Mouse (Mus musculus) CD8-positive naive resting alpha-beta T cell, adult 2 months (primary cell): ENCODE measurements around the gene Chl1.

Source experiments
- DNase-seq, 2 experiments: peaks; one replicate each; pipeline ENCODE4 v3.0.0; 2022; ENCODE audit warnings: low read depth in 2 of 2, low spot score in 2 of 2

The Chl1 gene

DNA sequence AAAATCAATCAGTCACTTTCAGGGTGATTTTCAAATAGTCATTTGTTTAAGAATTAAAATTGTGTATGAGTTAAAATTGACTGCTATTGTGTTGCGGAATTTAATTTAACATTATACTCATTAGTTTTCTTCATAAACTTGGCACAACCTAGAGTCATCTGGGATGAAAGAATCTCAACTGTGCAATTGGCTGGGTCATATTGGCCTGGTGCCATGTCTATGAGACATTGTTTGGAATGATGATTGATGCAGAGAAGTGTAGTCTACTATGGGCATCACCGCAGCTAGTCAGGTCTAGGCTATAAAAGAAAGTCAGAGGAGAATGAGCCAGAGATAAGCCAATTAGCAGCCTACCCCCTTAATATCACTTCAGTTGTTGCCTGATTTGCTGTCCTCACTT lies 148.8 kb downstream of the Chl1 start:
- DNase-seq, result no peak

DNA sequence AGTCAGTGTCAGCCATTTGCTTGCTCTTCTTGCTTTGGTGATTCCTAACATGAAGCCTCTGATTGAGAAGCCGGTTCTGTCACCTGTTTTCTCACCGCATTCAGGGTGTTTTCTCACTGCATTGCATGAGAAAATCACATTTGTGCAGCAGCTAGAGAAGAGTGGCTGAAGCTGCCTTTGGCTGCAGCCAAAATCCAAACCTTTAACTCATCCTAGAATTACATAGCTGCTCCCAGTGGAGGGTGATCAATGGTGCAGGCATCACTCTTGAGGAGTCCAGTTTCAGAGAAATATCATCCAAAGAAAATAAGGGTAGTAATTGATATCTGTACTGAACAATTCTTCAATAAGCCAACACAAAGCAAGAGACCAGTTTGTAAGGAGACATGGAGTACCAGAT lies 154.8 kb downstream of the Chl1 start:
- DNase-seq, result no peak

DNA sequence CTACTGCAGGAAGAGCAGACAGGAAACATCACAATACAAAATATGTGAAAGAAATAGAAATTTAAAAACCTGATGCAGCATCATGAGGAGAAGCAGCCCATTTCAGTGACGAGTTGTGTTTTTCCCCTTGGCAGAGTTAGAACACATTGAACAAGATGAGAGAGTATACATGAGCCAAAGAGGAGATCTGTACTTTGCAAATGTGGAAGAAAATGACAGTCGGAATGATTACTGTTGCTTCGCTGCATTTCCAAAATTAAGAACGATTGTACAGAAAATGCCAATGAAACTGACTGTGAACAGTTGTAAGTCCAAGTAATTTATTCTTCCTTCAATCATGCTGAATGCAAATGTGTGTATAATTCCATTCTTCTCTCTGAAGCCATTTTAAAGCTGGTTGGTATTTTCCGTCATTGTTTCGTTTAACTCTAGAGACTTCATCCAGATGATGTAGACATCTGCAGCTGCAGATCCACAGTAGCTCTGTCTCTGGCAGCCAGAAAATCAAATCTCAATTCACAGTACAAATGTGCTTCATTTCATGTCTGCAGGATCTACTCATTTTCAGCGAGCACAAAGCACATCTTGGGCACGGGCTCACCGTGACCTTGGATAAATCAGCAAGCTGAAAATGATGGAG lies 155.4 kb downstream of the Chl1 start:
- no peak for DNase-seq

DNA sequence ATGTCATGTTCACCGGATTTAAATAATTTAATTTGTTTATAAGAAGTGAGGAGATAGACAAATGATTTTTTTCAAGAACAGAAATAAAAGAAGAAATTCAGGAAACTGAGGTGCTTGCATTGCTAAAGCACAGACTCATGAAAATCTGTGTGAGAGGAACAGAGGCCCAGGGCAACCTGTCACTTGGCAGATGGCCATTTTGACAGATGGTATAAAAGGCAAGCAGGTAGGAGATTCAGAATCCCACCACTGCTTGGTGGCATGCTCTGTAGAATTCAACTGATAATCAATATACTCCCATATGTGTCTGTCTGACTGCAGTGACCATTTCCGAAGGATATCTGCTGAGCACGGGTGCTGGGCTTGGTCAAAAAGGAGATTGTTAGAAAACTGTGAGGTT lies 162.7 kb downstream of the Chl1 start:
- DNase-seq, result no peak

DNA sequence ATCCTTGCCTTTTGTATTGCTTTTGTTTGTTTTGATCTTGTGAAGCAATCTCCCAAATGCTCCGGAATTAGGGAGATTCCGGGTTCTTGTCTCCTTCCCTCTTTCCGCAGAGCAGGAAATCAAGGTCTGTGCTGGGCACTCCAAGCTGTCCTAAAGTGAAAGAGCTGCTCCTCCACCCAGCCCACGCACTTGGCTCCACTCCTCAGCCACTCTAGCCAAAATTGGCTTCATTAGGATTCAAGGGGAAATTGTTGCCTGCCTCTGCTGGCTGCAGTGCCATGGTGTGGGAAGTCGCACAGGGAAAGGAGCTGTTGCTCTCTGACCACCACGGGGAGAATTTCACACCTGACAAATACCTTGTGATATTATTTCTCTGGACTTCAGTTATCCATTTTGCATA lies 163.9 kb downstream of the Chl1 start:
- DNase-seq, result no peak

DNA sequence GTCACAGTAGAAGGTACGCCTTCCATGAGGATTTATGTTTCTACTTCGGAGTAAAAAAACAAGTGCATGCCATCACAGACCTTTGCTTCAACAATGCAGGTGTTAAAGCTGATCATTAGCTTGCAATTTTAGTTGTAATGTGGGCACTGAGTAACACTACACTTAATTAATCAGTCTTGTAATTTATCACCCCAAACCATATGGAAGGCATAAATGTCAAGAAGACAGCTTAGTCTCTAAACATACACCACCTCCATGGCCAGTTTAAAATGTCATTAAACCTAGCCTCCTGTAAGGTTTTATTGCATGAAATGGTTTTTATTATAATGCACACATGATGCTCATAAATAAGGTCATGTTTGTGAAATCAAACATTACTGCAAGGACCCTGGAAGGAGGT lies 164.8 kb downstream of the Chl1 start:
- no peak for DNase-seq

DNA sequence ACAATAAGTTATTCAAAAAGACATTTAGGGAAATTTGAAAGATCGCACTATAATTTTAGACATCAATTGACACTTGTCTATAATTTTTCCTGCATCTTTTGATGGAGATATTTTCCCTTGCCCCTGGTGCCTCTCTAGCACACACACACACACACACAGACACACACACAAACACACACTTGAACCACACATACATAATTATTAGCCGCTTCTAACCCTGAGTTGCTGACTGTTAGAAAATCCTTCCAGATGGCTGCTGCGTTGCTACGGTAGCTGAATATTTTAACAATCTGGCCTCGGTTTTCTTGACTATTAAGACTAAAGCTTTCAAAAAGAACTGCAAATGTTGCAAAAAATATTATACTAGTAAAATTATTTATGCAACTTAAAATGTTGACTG lies 166.3 kb downstream of the Chl1 start:
- DNase-seq, result no peak

DNA sequence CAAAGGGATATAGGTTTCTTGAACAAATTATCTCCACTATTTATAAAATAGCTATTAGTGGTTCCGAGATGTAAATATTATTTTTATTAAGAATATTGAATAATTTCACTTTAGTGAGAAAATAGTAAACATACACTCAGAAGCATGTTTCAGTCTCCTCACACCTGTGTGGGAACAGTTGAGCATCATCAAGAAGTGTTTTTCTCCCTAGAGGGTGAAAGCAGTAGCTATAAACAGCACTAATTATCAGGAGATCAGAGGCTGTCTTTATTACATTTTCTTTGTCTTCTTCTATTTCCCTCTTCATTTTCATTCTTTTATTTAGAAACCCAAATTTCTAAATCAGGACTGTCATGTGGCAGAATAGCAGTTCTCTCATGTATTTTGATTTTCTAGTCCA lies 166.7 kb downstream of the Chl1 start:
- no peak for DNase-seq

DNA sequence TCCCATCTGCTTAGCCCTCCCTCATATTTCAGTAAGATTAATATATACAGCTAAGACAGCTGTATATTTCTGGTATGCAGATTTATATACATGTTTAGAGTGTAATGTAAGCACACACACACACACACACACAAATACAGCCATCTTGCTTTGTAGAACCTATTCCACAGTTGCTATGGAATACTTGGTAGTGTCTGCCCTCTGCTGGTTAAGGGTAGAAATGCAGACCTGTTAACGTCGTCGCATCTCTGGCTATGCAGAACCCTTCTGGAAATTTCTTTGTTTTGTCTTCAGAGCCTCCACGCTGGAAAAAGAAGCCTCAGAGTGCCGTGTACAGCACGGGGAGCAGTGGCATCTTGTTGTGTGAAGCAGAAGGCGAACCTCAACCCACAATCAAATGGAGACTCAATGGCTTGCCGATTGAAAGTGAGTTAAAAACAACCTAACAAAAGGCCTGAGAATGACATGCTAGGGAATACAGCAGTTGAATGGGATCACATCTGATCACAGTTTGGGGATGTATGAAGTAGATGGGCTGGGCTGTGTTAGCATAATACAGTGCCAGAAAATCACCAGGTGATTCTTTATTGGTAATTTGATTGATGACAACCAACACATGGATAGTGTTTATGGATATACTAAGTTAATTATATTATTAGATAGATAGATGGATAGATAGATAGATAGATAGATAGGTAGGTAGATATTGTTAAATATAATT lies 172.6 kb downstream of the Chl1 start:
- peak; percentile 6 to 36 for DNase-seq

DNA sequence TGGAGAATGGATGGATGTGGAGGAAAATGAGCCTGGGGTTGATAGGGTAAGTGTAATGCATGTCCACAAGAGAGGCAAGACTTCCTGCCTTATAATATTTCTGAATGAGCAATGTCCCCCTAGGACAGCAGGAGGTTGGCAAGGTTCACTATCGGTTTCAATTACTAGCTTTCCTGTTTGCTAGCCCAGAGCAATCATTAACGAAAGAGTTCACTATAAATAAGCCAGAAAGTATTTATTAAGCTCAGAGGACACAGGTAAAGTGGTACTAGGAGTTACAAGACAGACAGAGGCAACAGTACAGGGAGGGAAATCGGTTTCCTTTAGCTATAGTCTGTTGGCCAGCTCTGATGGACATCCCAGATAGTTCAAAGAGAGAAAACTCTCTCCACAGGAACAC lies 182.1 kb downstream of the Chl1 start:
- DNase-seq, result no peak

DNA sequence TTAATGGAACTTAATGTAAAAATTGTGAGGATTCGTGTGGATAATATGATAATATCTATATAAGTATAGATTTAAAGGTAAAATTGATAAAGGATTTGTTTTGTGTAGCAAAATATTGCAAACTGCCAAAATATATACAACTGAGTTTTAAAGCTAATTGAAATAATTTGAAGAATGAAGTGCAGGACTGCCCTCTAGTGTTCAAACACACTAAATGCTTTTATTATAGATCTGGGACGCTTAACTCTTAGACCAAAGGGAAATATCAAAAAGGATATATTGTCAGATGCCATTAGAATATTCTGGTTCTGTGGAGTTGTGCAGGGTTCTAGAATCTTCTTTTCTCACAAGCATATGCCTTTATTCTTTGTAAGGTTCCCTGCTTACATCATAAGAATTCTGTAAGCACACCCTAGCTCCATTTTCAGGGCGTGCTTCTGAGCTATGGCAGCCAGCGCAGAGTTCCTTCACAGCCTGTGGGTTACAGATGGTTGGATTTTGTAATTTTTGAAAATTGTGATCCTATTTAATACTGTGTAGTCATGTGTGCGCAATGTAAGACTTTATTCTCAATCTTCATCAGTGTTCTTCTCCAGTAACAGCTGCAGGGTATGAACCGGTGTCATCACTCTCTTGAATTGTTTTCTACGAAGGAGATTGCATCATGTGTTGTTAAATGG lies 187.1 kb downstream of the Chl1 start:
- DNase-seq, result no peak

DNA sequence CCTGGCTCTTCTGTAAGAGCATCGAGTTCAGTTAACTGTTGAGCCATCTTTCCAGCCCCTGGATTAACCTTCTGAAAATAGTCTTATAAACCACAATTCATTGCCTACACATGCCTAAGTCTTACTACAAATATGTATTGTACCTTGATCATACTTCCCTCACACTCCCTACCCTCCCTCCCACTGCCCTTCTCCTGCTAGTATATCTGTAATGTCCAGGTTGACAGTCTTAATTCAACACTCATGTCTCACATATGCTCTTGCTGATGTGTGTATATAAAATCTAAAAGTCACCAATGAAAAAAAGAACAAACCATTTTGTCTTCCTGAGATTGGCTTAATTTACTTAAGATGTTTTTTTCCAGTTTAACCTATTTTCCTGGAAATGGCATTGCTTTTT lies 189.1 kb downstream of the Chl1 start:
- DNase-seq, result no peak

DNA sequence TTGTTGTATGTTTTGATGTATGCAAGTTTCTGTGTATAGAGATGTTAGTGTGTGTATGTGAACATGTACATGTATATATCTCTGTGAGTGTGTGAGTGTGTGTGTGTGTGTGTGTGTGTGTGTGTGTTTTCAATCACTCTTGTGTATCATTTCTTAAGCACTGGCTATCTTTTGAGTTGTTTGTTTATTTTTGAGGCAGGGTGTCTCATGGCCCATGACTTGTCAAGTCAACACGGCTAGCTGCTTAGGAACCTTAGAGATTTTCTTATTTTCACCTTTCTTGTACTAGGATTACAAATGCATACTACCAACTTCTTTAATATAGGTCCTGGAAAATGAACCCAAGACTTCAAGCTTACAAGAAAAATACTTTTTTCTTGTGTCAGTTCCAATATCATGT lies 189.5 kb downstream of the Chl1 start:
- no peak for DNase-seq

DNA sequence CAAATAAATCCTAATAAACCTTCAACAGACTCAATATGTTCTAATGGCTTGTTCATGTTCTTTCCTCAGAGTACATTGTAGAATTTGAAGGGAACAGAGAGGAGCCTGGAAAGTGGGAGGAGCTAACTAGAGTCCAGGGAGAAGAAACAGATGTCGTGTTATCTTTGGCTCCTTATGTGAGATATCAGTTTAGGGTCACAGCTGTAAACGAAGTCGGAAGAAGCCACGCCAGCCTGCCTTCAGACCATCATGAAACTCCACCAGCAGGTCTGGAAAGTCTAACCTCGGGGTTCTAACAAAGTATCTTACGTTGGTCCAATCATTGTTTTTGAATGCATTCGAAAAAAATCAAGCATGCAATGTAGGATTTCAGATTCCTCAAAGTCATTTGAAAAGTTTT lies 189.9 kb downstream of the Chl1 start:
- DNase-seq, result no peak

DNA sequence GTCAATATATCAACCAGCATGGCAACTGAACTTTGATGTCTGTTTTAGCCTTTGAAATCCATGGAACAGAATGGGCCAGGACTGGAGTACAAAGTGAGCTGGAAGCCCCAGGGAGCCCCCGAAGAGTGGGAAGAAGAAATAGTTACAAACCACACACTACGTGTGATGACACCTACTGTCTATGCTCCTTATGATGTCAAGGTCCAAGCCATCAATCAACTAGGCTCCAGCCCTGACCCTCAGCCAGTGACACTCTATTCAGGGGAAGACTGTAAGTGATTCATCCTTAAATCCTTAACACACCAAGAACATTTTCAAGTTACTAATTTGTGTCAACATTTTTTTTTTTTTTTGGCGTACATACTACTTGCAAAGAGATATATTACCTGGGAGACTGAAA lies 196.0 kb downstream of the Chl1 start:
- DNase-seq, result no peak

DNA sequence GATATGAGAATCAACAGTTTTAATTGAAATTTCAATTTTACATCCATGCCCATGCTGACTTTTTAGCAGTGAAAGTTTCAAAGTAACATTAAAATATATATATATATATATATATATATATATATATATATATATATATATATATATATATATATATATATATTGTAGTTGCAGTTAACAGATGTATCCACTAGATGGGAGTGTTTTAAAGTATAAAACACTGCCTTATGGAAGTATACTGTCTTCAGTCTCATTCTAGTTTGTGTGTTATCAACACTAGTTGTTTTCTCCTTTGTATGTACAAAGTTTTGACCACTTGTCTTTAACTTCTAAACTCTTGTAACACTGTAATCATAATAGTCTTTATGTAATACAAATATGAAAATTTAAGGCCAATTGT lies 228.9 kb downstream of the Chl1 start:
- DNase-seq, result no peak

DNA sequence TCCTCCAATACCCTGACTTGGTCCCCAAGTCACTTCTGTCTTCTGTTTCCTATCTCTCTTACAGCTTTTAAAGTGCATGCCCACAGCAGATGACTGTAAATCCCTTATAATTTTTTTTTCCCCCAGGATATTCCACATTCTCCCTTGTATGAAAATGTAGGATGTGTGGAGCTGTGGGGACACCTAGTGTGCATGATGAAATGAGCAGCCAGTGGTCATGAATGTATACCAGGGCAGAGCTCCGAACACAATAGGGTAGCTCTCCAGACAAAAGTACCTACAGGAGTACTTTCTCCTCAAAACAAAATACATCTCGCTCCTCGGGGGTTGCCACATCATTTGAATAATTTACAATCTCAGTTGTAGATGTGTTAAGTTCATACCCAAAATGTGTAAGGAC lies 232.4 kb downstream of the Chl1 start:
- no peak for DNase-seq

DNA sequence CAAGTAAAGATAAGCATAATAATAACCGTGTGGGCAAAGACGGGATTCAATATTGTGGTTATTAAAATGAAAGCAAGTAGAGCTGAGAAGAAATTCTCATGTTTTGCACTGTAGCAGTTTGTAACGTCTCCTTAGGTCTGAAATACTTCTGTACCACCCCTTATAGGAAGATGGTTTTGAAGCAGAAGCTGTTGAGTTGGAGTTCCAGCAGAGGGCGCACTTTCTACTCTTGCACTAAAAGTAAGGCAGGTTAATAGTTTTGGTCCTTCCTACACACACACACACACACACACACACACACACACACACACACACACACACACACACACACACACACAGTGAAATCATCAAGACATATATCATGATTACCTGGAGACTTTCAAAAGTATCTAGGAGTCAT lies 235.7 kb downstream of the Chl1 start:
- DNase-seq, result no peak

DNA sequence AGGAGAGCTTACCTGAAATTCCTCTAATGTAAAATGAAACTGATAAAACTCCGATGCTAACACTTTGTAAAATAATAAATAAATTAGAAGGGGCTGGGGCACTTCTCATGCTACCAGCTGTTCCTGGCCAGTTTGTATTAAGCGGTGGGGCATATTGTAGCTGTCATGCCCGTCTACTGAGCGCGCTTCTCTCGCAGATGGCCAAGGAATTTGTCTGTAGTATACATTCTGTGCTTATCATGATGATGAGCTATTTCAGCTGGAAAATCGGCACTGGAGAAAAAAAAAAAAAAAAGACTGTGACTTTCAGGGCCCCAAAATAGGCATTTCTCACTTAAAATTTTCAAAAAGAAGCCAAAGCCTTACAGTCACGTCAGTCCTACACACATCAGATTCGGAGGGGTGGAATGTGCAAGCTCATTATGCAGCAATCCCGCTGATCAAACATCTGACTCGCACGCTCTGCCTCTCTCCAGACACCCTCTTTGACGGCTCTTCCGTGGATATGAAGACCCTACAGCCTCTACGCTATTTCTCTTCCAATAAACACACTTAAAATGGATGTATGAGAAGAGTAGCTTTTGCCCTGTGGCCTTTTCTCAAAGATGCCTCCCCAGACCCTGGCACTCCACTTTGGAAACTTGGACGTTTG lies 238.9 kb downstream of the Chl1 start:
- no peak for DNase-seq

DNA sequence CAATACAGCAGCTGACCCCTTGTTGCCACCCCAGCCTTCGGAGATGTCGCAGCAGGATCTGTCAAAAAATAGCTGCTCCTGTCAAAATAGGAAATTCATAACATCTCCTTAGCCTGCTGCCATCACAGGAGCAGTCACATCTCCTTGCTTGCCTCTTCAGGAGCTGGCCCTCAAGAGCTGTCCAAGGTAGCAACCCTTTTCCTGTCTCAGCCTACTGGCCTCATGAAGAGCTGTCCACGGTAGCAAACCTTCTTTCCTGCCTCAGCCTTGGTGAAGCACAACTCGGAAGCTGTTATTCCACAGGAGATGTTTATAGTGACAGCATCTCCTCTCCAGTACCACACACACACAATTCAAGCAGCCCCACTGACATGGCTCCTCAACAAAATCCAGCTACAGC lies 243.5 kb downstream of the Chl1 start:
- DNase-seq, result no peak

DNA sequence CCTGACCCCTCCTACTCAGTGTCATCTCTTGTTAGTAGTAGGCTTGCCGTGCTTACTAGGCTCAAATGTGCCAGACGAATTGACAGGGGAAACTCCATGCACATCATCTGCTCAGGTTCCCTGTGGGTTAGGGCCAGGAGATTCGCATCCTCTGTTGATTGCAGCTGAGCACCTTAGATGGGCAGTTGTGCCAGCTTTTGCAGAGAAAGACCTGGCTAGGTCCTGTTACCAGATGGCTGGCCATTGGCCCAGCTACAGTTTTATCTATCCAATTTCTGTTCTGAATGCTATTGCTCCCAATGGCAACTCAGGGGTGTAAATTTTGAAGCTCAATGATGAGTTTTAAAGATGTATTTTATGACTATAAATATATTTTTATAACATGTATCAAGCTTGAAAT lies 256.4 kb downstream of the Chl1 start:
- DNase-seq, result no peak

DNA sequence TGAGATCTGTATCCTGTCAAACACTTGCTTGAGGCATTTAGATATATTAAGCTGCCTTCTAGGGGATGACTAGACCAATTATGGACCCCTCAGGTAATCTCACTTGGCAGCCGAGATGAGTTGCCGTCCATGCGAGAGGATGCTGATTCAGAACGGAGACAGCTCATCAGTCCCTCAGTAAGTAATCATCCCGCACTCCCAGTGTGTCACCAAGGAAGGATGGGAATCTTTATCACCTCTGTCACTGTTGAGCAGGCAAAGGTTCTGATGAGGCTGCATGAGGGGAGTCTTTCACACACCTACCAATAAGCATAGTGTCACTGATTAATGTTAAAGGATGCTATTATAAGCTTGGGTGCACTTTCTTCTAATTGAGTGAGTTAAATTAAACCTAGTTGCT lies 270.7 kb downstream of the Chl1 start:
- no peak for DNase-seq
